Mouse (Mus musculus) erythroblast, adult 5-6 weeks (primary cell): ENCODE data around the gene Fgd5. TPM values are rescaled to one million over a fixed set of nuclear protein-coding genes. Genes with fewer than 3 reads are reported as not detected.
"Not testable (repeated sequence)": the region's sequence is repeated elsewhere in the genome, so short reads cannot be mapped to it uniquely, and the experiment has no call there.

Source experiments
- ATAC-seq: replicated peaks from 2 replicates; pipeline ENCODE4 v1.8.0; 2016; ENCODE audit warnings: moderate number of reproducible peaks, mild to moderate bottlenecking, moderate TSS enrichment, inconsistent platforms; ENCODE audit not compliant: poor library complexity, low FRiP score, severe bottlenecking
- total RNA-seq, 2 experiments: library from RNA; stranded (forward) in 1 of 2; stranded (reverse) in 1 of 2; fragments of 150-400 nt in 1 of 2; fragments of 200-764, 138-1000 nt in 1 of 2; gene quantifications; 2 replicates each; pipeline versions ENCODE4 v1.2.3 to v1.2.4; 2015 to 2017; ENCODE audit warnings: low replicate concordance in 2 of 2

Fgd5 gene
- total RNA-seq, 2 experiments from 2014 or later: not detected

DNA sequence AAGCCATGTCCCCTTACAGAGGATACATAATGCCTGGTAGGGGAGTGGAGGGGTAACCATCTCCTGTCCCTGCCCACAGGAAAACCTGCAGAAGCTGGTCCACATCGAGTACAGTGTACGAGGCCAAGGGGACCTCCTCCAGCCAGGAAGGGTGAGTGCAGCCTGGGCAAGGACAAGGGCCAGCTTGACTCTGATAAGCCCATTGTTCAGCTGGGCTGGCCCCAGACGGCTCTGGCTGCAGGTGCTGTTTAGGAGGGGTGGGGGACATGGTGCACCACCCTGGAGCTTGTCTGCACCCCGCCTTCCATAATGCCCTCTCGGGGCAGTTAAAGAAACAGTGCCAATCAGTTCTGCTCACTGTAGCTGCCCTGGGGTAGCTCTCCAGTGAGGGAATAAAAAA lies 83.0 kb downstream of the Fgd5 start:
- no peak for ATAC-seq

DNA sequence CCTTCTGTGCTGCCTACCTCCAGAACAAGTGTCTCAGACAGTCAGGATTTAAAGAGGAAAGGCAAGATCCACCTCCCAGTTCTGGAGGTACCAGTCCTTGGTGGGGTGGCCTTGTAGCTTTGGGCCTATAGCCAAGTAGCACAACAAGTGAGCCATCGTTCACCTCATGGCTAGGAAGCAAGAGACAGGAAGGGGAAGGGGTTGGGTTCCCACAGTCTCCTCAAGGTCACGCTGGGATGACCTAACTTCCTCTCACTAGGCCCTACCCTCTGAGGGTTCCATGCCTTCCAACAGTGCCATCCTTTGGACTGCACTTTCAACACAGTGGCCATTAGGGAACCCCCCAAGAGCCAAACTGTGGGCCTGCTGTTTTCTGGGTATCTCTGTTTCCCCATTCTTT lies 84.8 kb downstream of the Fgd5 start:
- ATAC-seq: no peak

- ATAC-seq: no peak
These were observed 85.4 kb downstream of the Fgd5 start for GRCm38 (mm10) chr6:92064101-92064500.

DNA sequence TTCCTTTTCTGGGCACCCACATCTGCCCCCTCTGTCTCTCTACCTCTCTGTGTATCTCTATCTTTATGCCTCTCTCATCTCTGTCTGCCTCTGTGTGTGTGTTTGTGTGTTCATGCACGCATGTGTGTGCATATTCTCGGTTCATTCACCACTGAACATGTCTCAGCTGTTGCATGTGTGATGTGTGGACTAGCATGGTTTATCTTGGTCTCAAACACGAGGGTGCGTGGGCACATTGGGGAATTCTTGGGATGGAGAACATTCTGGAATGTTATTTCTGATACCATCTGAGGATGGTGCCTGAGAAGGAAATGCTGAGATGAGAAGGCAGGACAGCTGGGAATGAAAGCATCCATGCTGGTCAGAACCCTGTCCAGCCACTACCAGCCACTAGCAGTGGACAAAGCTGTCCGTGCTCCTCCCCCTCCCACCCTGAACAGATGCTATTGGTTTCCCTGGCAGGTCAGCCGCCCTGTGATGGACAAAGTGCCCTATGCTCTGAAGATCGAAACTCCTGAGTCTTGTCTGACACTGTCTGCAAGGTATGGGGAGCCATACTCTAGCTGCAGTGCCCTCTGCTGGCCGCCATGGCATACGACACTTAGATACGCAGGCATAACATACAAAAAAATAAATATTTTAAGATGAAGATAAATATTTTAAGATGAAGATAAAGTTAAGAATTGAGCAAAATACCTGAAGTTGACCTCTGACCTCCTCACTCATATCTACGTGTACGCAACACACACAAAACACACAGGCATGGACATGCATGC lies 87.2 kb downstream of the Fgd5 start:
- peak; percentile 51; the same call in 1 of the 2 replicates for ATAC-seq

GRCm38 (mm10) chr6:92067146-92067790 lies 88.6 kb downstream of the Fgd5 start:
- ATAC-seq: peak; percentile 88

DNA sequence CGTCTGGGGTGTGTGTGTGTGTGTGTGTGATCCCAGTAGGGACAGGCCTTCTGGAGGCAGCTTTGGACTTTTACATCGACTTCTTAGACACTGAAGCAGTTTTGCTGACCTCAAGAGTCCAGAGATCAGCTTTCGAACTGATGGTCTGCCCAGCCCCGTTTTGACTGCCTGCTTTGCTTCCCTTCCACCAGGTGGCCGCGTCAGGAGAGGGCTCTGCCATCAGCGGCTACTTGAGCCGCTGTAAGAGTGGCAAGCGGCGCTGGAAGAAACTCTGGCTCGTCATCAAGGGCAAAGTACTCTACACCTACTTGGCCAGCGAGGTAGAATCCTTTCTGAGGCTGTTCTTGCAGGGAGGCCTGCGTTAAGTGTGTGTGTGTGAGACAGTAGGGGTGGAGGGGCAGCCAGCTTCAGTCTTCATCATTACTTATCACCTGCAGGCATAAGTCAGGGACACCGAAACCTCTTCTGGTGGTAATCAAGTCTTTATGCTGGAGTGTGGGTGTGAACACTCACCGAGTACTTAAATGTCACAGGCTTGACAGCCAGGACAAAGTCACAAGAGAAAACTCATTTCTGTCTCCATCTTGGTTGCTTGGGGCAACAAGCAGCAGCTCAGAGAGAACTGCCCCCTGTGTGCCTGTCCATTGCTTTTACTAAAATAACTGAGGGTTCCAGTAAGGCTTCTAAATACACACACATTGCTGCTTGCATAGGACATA lies 92.6 kb downstream of the Fgd5 start:
- no peak for ATAC-seq

- ATAC-seq: no peak
These were observed 102.1 kb downstream of the Fgd5 start for GRCm38 (mm10) chr6:92080730-92081129.

GRCm38 (mm10) chr6:92082756-92083155 lies 104.1 kb downstream of the Fgd5 start:
- no peak for ATAC-seq

DNA sequence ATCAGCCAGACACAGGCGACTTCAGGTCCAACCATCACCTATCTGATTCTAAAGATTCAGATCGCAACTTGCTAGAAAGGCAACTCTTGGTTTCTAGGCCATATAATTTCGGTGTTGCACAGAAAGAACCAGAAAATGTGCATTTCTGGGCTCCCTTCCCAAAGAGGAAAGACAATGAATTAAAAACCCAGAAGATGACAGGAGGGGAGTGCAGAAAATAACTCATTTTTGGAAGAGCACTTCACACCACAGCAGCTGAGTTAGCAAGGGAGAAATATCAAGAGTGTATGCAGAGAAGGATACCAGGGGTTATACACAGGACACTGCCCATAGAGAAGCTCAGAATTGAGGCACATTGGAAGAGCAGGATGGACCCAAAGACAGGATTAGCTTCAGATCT lies 106.3 kb downstream of the Fgd5 start:
- ATAC-seq: no peak

DNA sequence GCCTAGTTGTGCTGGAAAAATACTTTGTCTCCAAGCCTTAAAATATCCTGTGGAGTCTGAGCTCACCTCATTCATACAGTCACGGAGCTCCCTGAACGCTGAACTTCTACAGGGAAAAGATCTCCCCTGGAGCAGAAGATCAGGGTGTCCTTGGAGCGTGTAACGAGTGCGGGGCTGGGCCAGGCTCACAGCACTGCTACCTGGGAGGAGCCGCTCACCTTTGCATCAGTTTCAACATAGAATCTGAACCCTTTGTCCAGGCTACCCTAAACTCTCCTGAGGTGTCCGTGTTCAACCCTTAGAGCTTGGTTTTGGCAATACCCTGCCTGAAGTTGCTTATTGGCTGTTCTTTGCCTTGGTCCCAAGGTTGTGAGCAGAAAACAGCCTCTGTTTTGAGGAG lies 110.5 kb downstream of the Fgd5 start:
- not testable (repeated sequence) for ATAC-seq

DNA sequence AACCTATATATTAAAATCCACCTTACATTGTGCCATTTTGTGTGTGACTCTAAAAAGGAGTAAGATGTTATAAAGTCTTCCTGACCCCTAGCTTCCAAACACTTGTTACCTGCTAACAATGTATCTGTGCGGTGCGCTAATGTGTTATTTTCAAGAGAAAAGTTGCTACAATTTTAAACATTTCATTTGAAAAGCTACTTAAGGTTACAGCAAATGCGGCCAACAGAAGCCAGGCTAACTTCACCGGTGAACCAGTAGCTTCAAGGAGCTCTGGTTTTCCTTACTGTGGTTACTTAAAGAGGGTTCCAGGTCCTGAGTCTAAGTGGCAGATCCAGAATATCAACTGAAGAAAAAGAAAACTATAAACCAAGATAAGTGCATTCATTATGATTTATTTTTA lies 111.3 kb downstream of the Fgd5 start:
- ATAC-seq: no peak

DNA sequence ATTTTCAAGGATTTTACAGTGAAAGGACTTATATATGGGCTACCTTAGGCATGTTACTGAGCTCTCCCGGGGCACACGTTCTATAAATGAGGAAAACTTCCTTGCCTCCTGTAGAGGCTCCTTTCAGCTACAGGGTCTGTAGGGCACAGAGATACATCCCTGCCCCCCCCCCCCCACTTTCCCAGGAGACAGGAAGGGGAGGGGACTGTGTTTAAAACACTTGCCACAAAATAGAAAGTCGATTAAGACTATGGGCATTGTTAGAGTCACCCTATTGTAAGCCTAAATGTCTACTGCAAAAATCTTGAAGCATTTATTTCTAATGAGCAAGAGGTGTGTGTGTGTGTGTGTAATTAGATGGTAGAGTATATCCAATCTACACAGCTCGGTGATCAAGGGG lies 111.8 kb downstream of the Fgd5 start:
- ATAC-seq: no peak

GRCm38 (mm10) chr6:92091130-92091591 lies 112.5 kb downstream of the Fgd5 start, which contains the start of gene Nr2c2:
Gene Nr2c2, plus strand, starts transcription at chr6:92091390.
- ATAC-seq: peak; percentile 52

GRCm38 (mm10) chr6:92091767-92092489 lies 113.2 kb downstream of the Fgd5 start:
- ATAC-seq: peak; percentile 96

GRCm38 (mm10) chr6:92092737-92093136 lies 114.1 kb downstream of the Fgd5 start:
- no peak for ATAC-seq

- ATAC-seq: no peak
These were observed 115.2 kb downstream of the Fgd5 start for GRCm38 (mm10) chr6:92093869-92094268.

GRCm38 (mm10) chr6:92100679-92101360 lies 122.1 kb downstream of the Fgd5 start:
- ATAC-seq: 0 out of 2 replicates have a peak, but pooled peaks have one; percentile 29

DNA sequence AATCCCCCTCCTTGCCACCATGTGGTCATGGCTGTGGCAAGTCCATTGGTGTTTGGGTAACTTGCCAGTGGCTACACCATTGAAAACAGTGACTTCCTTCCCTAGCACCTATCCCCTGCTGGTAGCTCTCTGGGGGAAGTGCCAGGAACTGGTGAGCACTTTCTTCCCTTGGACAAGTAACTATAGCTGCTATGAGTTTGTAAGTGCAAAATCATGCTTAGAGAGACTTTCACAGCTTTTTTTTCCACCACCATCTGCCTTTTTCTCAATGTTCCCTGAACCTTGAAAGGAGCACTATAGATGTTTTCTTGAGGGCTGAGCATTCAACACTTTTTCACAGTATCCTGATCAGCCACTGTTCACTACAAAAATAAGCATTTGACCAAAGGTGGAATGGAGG lies 145.9 kb downstream of the Fgd5 start:
- ATAC-seq: no peak
